Mouse (Mus musculus): ENCODE measurements at regions not wholly inside any gene's neighbourhood (a gene's known extent, or its start where the extent isn't known, plus 50 kb on each side); places are given as distances from the start of the nearest gene placed in this dataset.

GRCm38 (mm10) chr12:69476131-69476530 lies 103.9 kb upstream of the Gm9887 start:
- no peak for TF ChIP-seq CTCF (IDR thresholded peaks at IDR 0.05)
- no peak for TF ChIP-seq EP300 (IDR thresholded peaks at IDR 0.05)
